Mouse (Mus musculus) stomach, embryonic 14.5 days (tissue): ENCODE data around the gene Tbc1d5. TPM values are rescaled to one million over a fixed set of nuclear protein-coding genes. Genes with fewer than 3 reads are reported as not detected.

Source experiments
- ATAC-seq: fragments of 200-750 bp; cut with Nextera tagmentation; 2 replicates; pipeline ENCODE4 v1.8.0; 2017; ENCODE audit warnings: low read depth, moderate TSS enrichment; ENCODE audit not compliant: insufficient number of reproducible peaks, insufficient read depth, low FRiP score
- H3K27ac ChIP-seq: fragments of 300-500 bp; sonication (generic); 2 replicates; pipeline ENCODE4 v1.5.1; 2014; ENCODE audit warnings: mild to moderate bottlenecking, low read length, moderate library complexity, mixed read lengths
- H3K27me3 ChIP-seq: fragments of 300-500 bp; sonication (generic); 2 replicates; pipeline ENCODE4 v1.6.1; 2014; ENCODE audit warnings: low read length, control low read depth, mixed read lengths; ENCODE audit not compliant: control insufficient read depth, insufficient read depth
- H3K36me3 ChIP-seq: fragments of 300-500 bp; sonication (generic); 2 replicates; pipeline ENCODE4 v1.6.1; 2014; ENCODE audit warnings: mild to moderate bottlenecking, control low read depth, low read length, moderate library complexity, mixed read lengths; ENCODE audit not compliant: control insufficient read depth, insufficient read depth
- H3K4me1 ChIP-seq: fragments of 300-500 bp; sonication (generic); 2 replicates; pipeline ENCODE4 v1.6.1; 2014; ENCODE audit warnings: low read length, control low read depth, mixed read lengths; ENCODE audit not compliant: control insufficient read depth, insufficient read depth
- H3K4me2 ChIP-seq: fragments of 300-500 bp; sonication (generic); replicated peaks from 2 replicates; pipeline ENCODE4 v1.6.1; 2014; ENCODE audit warnings: low read depth, low read length, control low read depth
- H3K4me3 ChIP-seq: fragments of 300-500 bp; sonication (generic); 2 replicates; pipeline ENCODE4 v1.5.1; 2014; ENCODE audit warnings: low read depth, low read length, control low read depth
- H3K9ac ChIP-seq: fragments of 300-500 bp; sonication (generic); replicated peaks from 2 replicates; pipeline ENCODE4 v1.6.1; 2014; ENCODE audit warnings: low read depth, mild to moderate bottlenecking, control low read depth, low read length, moderate library complexity, mixed read lengths
- H3K9me3 ChIP-seq: fragments of 300-500 bp; sonication (generic); 2 replicates; pipeline ENCODE4 v1.6.1; 2016; ENCODE audit warnings: low read depth, low read length, control low read depth; ENCODE audit not compliant: control insufficient read depth
- WGBS: fragments of 180-500 bp; shearing (Covaris S2); extraction: QIAGEN DNeasy Blood & Tissue Kit; methylation state at CpG from one replicate; pipeline ENCODE4 v1.1.7; 2014; 5-methylcytosine and 5-hydroxymethylcytosine counted together
- polyA plus RNA-seq: library from polyadenylated mRNA; unstranded; fragments of >200 nt; fragmentation: Nextera tagmentation; extraction: Ambion mirVana; gene quantifications from 2 replicates; pipeline ENCODE4 v1.2.1, GENCODE M21; 2014

Tbc1d5 gene
- polyA plus RNA-seq, 1 experiment from 2014 or later, result 14.3 TPM

- ATAC-seq, result no peak
- no peak overlapping the region for H3K9ac ChIP-seq
- WGBS, result 86% methylated on average over 1 of the region's 1 CpGs
- no peaks in the 10 kb centered on the region for H3K27me3 ChIP-seq
- no peak overlapping the region for H3K4me3 ChIP-seq
- H3K27ac ChIP-seq, result no peak overlapping the region
- no peaks in the 10 kb centered on the region for H3K9me3 ChIP-seq
- H3K4me1 ChIP-seq, result no peaks in the 10 kb centered on the region
- H3K4me2 ChIP-seq, result no peak overlapping the region
- H3K36me3 ChIP-seq, result no peaks in the 10 kb centered on the region
Observed at GRCm38 (mm10) chr17:50851382-50851781, 327.8 kb downstream of the Tbc1d5 start.

GRCm38 (mm10) chr17:50814089-50814488 lies 365.1 kb downstream of the Tbc1d5 start:
- no peak for ATAC-seq
- H3K4me2 ChIP-seq, result no peak overlapping the region

GRCm38 (mm10) chr17:50813580-50813979 lies 365.6 kb downstream of the Tbc1d5 start:
- no peak for ATAC-seq
- 90% methylated on average over 6 of the region's 6 CpGs for WGBS
- no peak overlapping the region for H3K27ac ChIP-seq
- no peaks in the 10 kb centered on the region for H3K27me3 ChIP-seq
- H3K9ac ChIP-seq, result no peak overlapping the region
- H3K36me3 ChIP-seq, result no peaks in the 10 kb centered on the region
- H3K4me2 ChIP-seq, result no peak overlapping the region
- no peak overlapping the region for H3K4me3 ChIP-seq
- no peaks in the 10 kb centered on the region for H3K4me1 ChIP-seq
- no peaks in the 10 kb centered on the region for H3K9me3 ChIP-seq

More at GRCm38 (mm10) chr17:50814089-50814488, 365.1 kb downstream of the Tbc1d5 start:
- Histone ChIP-seq H3K9me3 (no peaks in the 10 kb centered on the region), H3K4me1 (no peaks in the 10 kb centered on the region), H3K27me3 (no peaks in the 10 kb centered on the region), H3K9ac (no peak overlapping the region), H3K4me3 (no peak overlapping the region), H3K27ac (no peak overlapping the region), H3K36me3 (no peaks in the 10 kb centered on the region)
- 45% methylated on average over 1 of the region's 1 CpGs for WGBS

- Histone ChIP-seq H3K36me3 (no peaks in the 10 kb centered on the region), H3K4me2 (no peak overlapping the region), H3K4me3 (no peak overlapping the region), H3K9ac (no peak overlapping the region), H3K4me1 (no peaks in the 10 kb centered on the region), H3K9me3 (no peaks in the 10 kb centered on the region), H3K27me3 (no peaks in the 10 kb centered on the region), H3K27ac (no peak overlapping the region)
- no peak for ATAC-seq
- WGBS, result 84% methylated on average over 1 of the region's 1 CpGs
Observed at GRCm38 (mm10) chr17:50805631-50806030, 373.5 kb downstream of the Tbc1d5 start.

- no peaks in the 10 kb centered on the region for H3K9me3 ChIP-seq
- no peak overlapping the region for H3K9ac ChIP-seq
- ATAC-seq, result no peak
- WGBS, result 61% methylated on average over 6 of the region's 6 CpGs
- H3K27me3 ChIP-seq, result no peaks in the 10 kb centered on the region
- H3K27ac ChIP-seq, result no peak overlapping the region
- no peak overlapping the region for H3K4me3 ChIP-seq
- no peaks in the 10 kb centered on the region for H3K4me1 ChIP-seq
- no peaks in the 10 kb centered on the region for H3K36me3 ChIP-seq
- no peak overlapping the region for H3K4me2 ChIP-seq
Observed at GRCm38 (mm10) chr17:50803234-50803633, 375.9 kb downstream of the Tbc1d5 start.

GRCm38 (mm10) chr17:50802380-50802779 lies 376.8 kb downstream of the Tbc1d5 start:
- no peaks in the 10 kb centered on the region for H3K9me3 ChIP-seq
- H3K36me3 ChIP-seq, result no peaks in the 10 kb centered on the region
- no peak; the same call in 1 of the 2 replicates for ATAC-seq
- H3K4me2 ChIP-seq, result no peak overlapping the region
- no peaks in the 10 kb centered on the region for H3K27me3 ChIP-seq
- no peak overlapping the region for H3K27ac ChIP-seq
- WGBS, result 66% methylated on average over 8 of the region's 8 CpGs
- H3K9ac ChIP-seq, result no peak overlapping the region
- H3K4me1 ChIP-seq, result no peaks in the 10 kb centered on the region
- H3K4me3 ChIP-seq, result no peak overlapping the region

GRCm38 (mm10) chr17:50795445-50796095 lies 383.6 kb downstream of the Tbc1d5 start:
- ATAC-seq, result 0 out of 2 replicates have a peak, but pooled peaks have one; percentile 49
- Histone ChIP-seq H3K4me3 (no peak overlapping the region), H3K27me3 (no peaks in the 10 kb centered on the region), H3K9me3 (no peaks in the 10 kb centered on the region), H3K27ac (no peak overlapping the region), H3K36me3 (no peaks in the 10 kb centered on the region), H3K9ac (no peak overlapping the region), H3K4me1 (no peaks in the 10 kb centered on the region), H3K4me2 (no peak overlapping the region)
- 73% methylated on average over 6 of the region's 6 CpGs for WGBS

GRCm38 (mm10) chr17:50791671-50792070 lies 387.5 kb downstream of the Tbc1d5 start:
- Histone ChIP-seq H3K27ac (no peak overlapping the region), H3K4me2 (no peak overlapping the region), H3K27me3 (no peaks in the 10 kb centered on the region), H3K4me1 (no peaks in the 10 kb centered on the region), H3K9me3 (no peaks in the 10 kb centered on the region), H3K36me3 (no peaks in the 10 kb centered on the region), H3K4me3 (no peak overlapping the region), H3K9ac (no peak overlapping the region)
- no peak for ATAC-seq
- 66% methylated on average over 2 of the region's 2 CpGs for WGBS

- Histone ChIP-seq H3K4me2 (no peak overlapping the region), H3K4me3 (no peak overlapping the region), H3K9me3 (no peaks in the 10 kb centered on the region), H3K36me3 (no peaks in the 10 kb centered on the region), H3K27ac (no peak overlapping the region), H3K4me1 (no peaks in the 10 kb centered on the region), H3K27me3 (no peaks in the 10 kb centered on the region), H3K9ac (no peak overlapping the region)
- no peak for ATAC-seq
- 93% methylated on average over 4 of the region's 4 CpGs for WGBS
Observed at GRCm38 (mm10) chr17:50788835-50789234, 390.3 kb downstream of the Tbc1d5 start.
